Mouse (Mus musculus): ENCODE measurements around the gene Mms19.
A peak's percentile ranks its signal among the peaks of the same experiment; 100 is the strongest.

The Mms19 gene

DNA sequence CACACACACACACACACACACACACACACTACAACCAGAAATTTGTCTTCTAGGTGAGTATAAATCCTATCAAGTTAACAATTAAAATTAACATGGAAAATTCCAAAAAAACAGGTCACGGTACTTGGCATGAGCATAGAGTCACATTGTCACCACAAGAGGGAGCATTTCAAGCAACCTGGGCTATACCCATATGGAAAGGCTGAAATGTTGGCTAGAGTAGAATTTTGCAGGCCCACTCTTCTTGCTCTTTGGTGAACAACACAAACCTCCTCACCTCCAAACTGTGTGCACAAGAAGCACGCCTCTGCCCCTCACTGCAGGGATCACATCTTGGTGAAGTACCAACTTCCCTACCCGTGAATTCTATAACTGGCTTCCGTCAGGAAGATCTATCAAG is 82.1 kb downstream of the Mms19 start:
- no peak for DNase-seq

DNA sequence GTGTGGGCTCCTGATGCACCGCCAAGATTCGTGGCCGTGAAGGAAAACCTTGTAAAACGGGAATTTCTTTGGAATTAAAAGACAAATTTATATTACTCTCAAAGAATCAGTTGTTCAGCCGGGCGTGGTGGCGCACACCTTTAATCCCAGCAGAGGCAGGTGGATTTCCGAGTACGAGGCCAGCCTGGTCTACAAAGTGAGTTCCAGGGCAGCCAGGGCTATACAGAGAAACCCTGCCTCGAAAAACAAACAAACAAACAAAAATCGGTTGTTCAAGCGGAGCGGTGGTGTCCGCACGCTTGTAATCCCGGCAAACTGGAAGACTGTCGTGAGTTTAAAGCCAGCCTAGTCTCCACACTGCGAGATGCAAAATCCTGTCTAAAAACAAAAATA is 84.6 kb downstream of the Mms19 start:
- DNase-seq, result no peak

DNA sequence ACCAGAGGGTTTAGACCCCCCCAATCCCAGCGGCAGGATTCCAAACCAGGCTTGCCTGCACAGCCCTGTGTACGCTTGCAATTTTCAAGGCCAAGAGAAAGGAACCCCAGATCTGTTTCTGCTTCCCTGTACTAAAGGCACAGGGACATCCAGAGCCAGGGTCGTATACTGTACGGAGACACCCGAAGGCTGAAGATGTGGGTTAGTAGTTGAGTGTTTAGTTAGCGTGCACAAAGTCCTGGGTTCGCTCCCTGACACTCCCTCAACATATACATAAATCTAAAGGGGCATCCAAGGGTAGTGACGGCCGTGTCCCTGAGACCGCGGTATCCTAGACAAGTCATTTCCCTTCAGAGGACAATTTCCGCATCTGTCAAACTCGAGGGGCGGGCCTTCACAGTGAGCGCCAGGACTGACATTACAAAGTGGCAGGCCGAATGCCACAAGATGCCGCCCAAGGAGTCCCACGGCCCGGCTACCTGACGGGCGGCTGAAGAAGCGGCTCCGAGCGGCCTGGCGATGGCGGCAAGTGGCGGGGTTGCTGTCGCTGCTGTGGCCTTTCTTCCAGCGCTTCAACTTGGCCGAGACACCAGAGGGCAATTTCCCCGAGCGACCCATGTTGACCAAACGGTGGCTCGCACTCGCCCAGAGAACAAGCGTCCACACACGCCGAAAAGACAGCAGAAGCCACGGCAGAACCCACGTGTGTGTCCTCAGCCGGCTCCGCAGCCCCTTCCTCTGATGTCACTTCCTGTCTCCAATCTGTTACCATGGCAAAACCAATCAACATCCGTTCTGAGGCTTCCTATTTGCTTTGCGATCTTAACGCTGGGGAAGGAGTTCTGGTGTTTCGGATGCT is 85.3 kb downstream of the Mms19 start, which contains the start of gene Rrp12:
Gene Rrp12, minus strand, starts transcription at position 714 of the 859 bp plus-strand sequence.
- DNase-seq, result peak; percentile 62 to 70

DNA sequence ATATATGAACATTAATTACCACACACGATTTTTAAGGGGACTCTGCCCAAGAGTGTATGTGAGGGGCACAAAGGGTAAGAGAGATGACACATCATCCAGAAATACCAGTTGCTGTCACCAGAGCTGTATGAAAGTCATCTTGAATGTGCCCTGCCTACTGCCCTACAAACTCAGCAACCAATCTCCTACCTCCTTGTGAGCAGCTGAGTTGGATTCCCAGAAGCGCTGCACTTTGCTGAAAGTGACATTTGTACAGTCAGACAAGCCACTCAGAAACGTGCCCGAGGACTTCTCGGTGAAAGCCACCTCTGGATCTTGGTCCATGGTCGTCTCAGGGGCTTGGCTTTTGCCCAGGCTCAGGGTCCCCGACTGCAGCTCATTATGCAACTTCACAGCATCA is 86.0 kb downstream of the Mms19 start:
- DNase-seq, result no peak

All from thymus, postnatal 36 days (tissue).